Mouse (Mus musculus) hindbrain, embryonic 11.5 days (tissue): ENCODE data around the gene Lrpprc. TPM values are rescaled to one million over a fixed set of nuclear protein-coding genes. Genes with fewer than 3 reads are reported as not detected.

Experiments
- ATAC-seq: fragments of 200-750 bp; cut with Nextera tagmentation; 2 replicates; pipeline ENCODE4 v1.8.0; 2017; ENCODE audit warnings: mild to moderate bottlenecking, moderate TSS enrichment, moderate library complexity; ENCODE audit not compliant: low FRiP score
- DNase-seq: peaks from one replicate; pipeline ENCODE4 v3.0.0-alpha.2; 2015; ENCODE audit warnings: low spot score
- H3K27ac ChIP-seq: fragments of 300-500 bp; sonication (generic); 2 replicates; pipeline ENCODE4 v1.5.1; 2014; ENCODE audit warnings: mild to moderate bottlenecking, low read depth, low read length
- H3K27me3 ChIP-seq: fragments of 300-500 bp; sonication (generic); 2 replicates; pipeline ENCODE4 v1.6.1; 2014; ENCODE audit warnings: mild to moderate bottlenecking, low read length, moderate library complexity, mixed read lengths; ENCODE audit not compliant: control insufficient read depth, insufficient read depth
- H3K36me3 ChIP-seq: fragments of 300-500 bp; sonication (generic); 2 replicates; pipeline ENCODE4 v1.6.1; 2014; ENCODE audit warnings: mild to moderate bottlenecking, low read length, moderate library complexity, mixed read lengths; ENCODE audit not compliant: control insufficient read depth, insufficient read depth
- H3K4me1 ChIP-seq: fragments of 300-500 bp; sonication (generic); replicated peaks from 2 replicates; pipeline ENCODE4 v1.6.1; 2014; ENCODE audit warnings: low read length, mixed read lengths; ENCODE audit not compliant: control insufficient read depth, insufficient read depth
- H3K4me2 ChIP-seq: fragments of 300-500 bp; sonication (generic); replicated peaks from 2 replicates; pipeline ENCODE4 v1.6.1; 2014; ENCODE audit warnings: mild to moderate bottlenecking, low read depth, low read length
- H3K4me3 ChIP-seq: fragments of 300-500 bp; sonication (generic); 2 replicates; pipeline ENCODE4 v1.5.1; 2014; ENCODE audit warnings: low read depth, low read length
- H3K9ac ChIP-seq: fragments of 300-500 bp; sonication (generic); 2 replicates; pipeline ENCODE4 v1.6.1; 2014; ENCODE audit warnings: low read depth, low read length
- H3K9me3 ChIP-seq: fragments of 300-500 bp; sonication (generic); 2 replicates; pipeline ENCODE4 v1.6.1; 2016; ENCODE audit warnings: low read length; ENCODE audit not compliant: control insufficient read depth
- WGBS: fragments of 180-500 bp; shearing (Covaris S2); extraction: QIAGEN DNeasy Blood & Tissue Kit; methylation state at CpG from one replicate; pipeline ENCODE4 v1.1.7; 2014; 5-methylcytosine and 5-hydroxymethylcytosine counted together
- polyA plus RNA-seq: library from polyadenylated mRNA; unstranded; fragments of >200 nt; fragmentation: Nextera tagmentation; extraction: Ambion mirVana; gene quantifications from 2 replicates; pipeline ENCODE4 v1.2.1, GENCODE M21; 2014

Gene Lrpprc
- 50.8 and 53.2 TPM in 2 replicates for polyA plus RNA-seq

- WGBS = under 1% methylated on average over 50 of the region's 51 CpGs
- ATAC-seq = peak; percentile 99
Measured at GRCm38 (mm10) chr17:84790447-84791098, at the start of gene Lrpprc. TSS of gene Lrpprc (minus strand) at chr17:84790789.

DNA sequence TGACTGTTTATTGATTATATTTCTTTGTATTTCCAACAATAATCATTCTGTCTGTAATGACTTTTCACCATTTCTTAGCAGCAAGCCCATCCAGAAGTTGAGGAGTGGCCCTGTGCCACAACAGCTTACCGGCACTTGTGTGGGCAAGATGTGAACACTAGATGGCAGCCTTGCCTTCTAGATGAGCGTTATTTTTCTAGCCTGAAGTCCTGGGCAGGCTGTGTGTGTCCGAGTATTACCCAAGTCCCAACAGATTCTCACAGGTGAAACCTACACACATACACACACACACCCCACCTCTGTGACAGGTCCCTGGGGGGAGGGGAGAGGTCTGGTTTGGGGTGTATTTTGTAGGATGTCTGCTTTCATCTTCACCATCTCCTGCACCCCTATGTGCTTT is 47.2 kb upstream of the Lrpprc start:
- H3K9me3 ChIP-seq = no peaks in the 10 kb centered on the region
- no peak overlapping the region for H3K4me2 ChIP-seq
- H3K9ac ChIP-seq = no peak overlapping the region
- H3K27me3 ChIP-seq = no peaks in the 10 kb centered on the region
- H3K27ac ChIP-seq = no peak overlapping the region
- ATAC-seq = no peak
- WGBS = 3% methylated on average over 3 of the region's 3 CpGs
- DNase-seq = peak; percentile 81
- no peak overlapping the region for H3K4me3 ChIP-seq
- H3K4me1 ChIP-seq = no peaks in the 10 kb centered on the region
- no peaks in the 10 kb centered on the region for H3K36me3 ChIP-seq

More at GRCm38 (mm10) chr17:84790447-84791098, at the start of gene Lrpprc:
- Histone ChIP-seq H3K9ac (peak within 1 kb of the TSS; percentile 77), H3K4me1 (0 out of 2 replicates have a peak, but pooled peaks cover 2% of the 10 kb centered on the region), H3K4me2 (peak within 1 kb of the TSS; percentile 58), H3K4me3 (peak within 1 kb of the TSS; percentile 94), H3K27me3 (no peaks in the 10 kb centered on the region), H3K36me3 (no peaks in the 10 kb centered on the region), H3K9me3 (no peaks in the 10 kb centered on the region), H3K27ac (peak within 1 kb of the TSS; percentile 58; the same call in 1 of the 2 replicates)
- peak; percentile 95 for DNase-seq

GRCm38 (mm10) chr17:84835249-84835648 is 44.7 kb upstream of the Lrpprc start:
- H3K27me3 ChIP-seq = no peaks in the 10 kb centered on the region
- DNase-seq (no peak), ATAC-seq (no peak)
- no peak overlapping the region for H3K9ac ChIP-seq
- no peak overlapping the region for H3K27ac ChIP-seq
- no peaks in the 10 kb centered on the region for H3K4me1 ChIP-seq
- no peaks in the 10 kb centered on the region for H3K9me3 ChIP-seq
- WGBS = 85% methylated on average over 9 of the region's 9 CpGs
- H3K4me3 ChIP-seq = no peak overlapping the region
- H3K4me2 ChIP-seq = no peak overlapping the region
- no peaks in the 10 kb centered on the region for H3K36me3 ChIP-seq

DNA sequence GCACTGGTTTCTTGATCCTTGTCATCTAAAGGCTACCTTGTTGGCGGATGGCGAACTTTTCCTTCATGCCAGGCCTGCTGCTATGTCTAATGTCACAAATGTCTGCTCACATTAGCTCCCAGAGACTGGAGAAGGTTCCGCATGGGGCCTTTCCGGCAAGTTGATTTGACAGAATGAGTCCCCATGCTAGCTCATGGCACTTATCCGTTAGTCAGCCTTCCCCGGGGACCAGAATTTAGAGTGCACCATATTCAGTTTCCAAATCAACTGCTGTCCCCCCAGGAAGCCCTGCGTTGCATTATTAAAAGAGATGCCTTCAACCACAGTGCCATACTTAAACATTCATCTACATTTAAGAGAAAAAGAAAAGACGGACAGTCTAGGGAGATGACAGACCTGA is 41.8 kb upstream of the Lrpprc start:
- WGBS = 73% methylated on average over 8 of the region's 8 CpGs
- no peak for ATAC-seq

GRCm38 (mm10) chr17:84828301-84828700 is 37.7 kb upstream of the Lrpprc start:
- no peaks in the 10 kb centered on the region for H3K27me3 ChIP-seq
- H3K27ac ChIP-seq = no peak overlapping the region
- no peaks in the 10 kb centered on the region for H3K9me3 ChIP-seq
- H3K36me3 ChIP-seq = no peaks in the 10 kb centered on the region
- 91% methylated on average over 6 of the region's 6 CpGs for WGBS
- DNase-seq (no peak), ATAC-seq (no peak)
- H3K9ac ChIP-seq = no peak overlapping the region
- H3K4me2 ChIP-seq = no peak overlapping the region
- H3K4me3 ChIP-seq = no peak overlapping the region
- H3K4me1 ChIP-seq = no peaks in the 10 kb centered on the region

More for the DNA sequence above, 41.8 kb upstream of the Lrpprc start:
- DNase-seq = no peak
- Histone ChIP-seq H3K27ac (no peak overlapping the region), H3K9ac (no peak overlapping the region), H3K4me3 (no peak overlapping the region), H3K27me3 (no peaks in the 10 kb centered on the region), H3K9me3 (no peaks in the 10 kb centered on the region), H3K4me1 (no peaks in the 10 kb centered on the region), H3K36me3 (no peaks in the 10 kb centered on the region), H3K4me2 (no peak overlapping the region)

DNA sequence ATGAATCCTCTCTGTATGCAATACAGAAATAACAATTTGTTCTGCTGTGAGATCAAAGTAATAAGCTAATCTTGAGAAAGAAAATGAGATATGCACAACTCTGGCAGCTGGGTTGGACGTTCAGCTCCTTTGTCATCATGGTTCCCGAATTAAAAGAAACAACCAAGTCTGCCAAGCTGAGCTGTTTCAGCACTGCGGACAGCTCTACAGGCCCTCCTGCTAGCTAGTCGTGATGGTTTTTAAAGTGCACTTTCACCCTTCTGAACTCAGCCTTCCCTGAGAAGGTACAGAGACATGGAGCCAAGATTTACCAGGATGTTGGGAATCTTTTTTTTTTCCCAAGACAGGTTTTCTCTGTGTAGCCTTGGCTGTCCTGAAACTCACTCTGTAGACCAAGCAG is 30.0 kb upstream of the Lrpprc start:
- H3K9me3 ChIP-seq = no peaks in the 10 kb centered on the region
- no peak overlapping the region for H3K9ac ChIP-seq
- WGBS = 18% methylated on average over 4 of the region's 4 CpGs
- no peak overlapping the region for H3K27ac ChIP-seq
- no peaks in the 10 kb centered on the region for H3K36me3 ChIP-seq
- H3K4me1 ChIP-seq = no peaks in the 10 kb centered on the region
- H3K4me2 ChIP-seq = no peak overlapping the region
- no peaks in the 10 kb centered on the region for H3K27me3 ChIP-seq
- DNase-seq = peak; percentile 48
- ATAC-seq = no peak
- H3K4me3 ChIP-seq = no peak overlapping the region

GRCm38 (mm10) chr17:84818390-84818789 is 27.8 kb upstream of the Lrpprc start:
- H3K4me2 ChIP-seq = no peak overlapping the region
- H3K9me3 ChIP-seq = no peaks in the 10 kb centered on the region
- no peak overlapping the region for H3K27ac ChIP-seq
- no peaks in the 10 kb centered on the region for H3K4me1 ChIP-seq
- H3K27me3 ChIP-seq = no peaks in the 10 kb centered on the region
- WGBS = 89% methylated on average over 5 of the region's 5 CpGs
- DNase-seq (no peak), ATAC-seq (no peak)
- H3K4me3 ChIP-seq = no peak overlapping the region
- no peak overlapping the region for H3K9ac ChIP-seq
- no peaks in the 10 kb centered on the region for H3K36me3 ChIP-seq

DNA sequence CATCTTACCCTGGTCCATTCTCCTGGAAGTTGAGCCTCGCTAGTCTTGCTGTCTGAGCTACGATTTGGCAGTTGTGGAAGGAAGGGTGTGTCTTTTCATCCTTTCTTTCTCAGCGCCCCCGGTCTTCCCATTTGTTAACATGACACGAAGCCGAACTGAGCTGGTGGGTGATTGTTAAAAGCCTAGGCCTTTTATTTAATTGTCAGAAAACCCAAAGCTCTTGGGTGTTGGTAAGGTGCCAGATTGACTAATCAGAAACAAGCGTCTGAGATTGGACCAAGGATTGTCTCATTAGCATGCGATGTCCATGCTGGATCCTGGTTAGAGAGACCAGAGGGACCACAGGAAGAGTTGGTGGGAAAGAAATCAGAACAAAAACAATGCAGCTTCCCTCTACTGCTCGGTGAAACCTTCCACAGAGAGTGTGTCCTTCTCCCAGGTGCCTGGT is 25.4 kb upstream of the Lrpprc start:
- H3K27ac ChIP-seq = no peak overlapping the region

DNA sequence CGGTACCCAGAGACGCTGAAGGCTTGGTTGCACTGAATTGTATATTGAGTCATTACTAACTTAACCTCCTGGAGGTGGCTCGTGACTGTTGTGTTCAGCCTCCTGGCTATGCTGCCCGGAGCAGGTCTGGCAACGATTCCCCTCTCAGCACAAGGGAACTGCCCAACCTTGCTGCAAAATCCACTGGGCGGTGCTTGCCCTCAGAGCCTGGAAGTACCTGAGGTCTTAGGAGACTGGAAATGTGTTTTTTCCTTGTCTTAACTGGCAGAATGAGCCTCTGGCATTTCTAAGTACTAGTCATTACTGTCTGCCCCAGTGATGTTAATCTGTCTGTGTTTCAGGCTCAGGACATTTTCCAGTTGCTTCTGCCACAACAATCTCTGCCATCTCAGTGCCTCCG is 24.3 kb upstream of the Lrpprc start:
- ATAC-seq (no peak), DNase-seq (no peak)
- WGBS = 79% methylated on average over 7 of the region's 7 CpGs

More for the DNA sequence above, 25.4 kb upstream of the Lrpprc start:
- Histone ChIP-seq H3K9me3 (no peaks in the 10 kb centered on the region), H3K9ac (no peak overlapping the region), H3K4me3 (no peak overlapping the region), H3K4me1 (no peaks in the 10 kb centered on the region), H3K4me2 (no peak overlapping the region), H3K36me3 (no peaks in the 10 kb centered on the region), H3K27me3 (no peaks in the 10 kb centered on the region)
- WGBS = 74% methylated on average over 9 of the region's 9 CpGs
- DNase-seq (no peak), ATAC-seq (no peak)

More for the DNA sequence above, 24.3 kb upstream of the Lrpprc start:
- Histone ChIP-seq H3K9me3 (no peaks in the 10 kb centered on the region), H3K4me2 (no peak overlapping the region), H3K4me1 (no peaks in the 10 kb centered on the region), H3K4me3 (no peak overlapping the region), H3K9ac (no peak overlapping the region), H3K27ac (no peak overlapping the region), H3K36me3 (no peaks in the 10 kb centered on the region), H3K27me3 (no peaks in the 10 kb centered on the region)
